Mouse (Mus musculus) heart, embryonic 11.5 days (tissue): ENCODE results near the gene C1ql1. TPM values are rescaled to one million over a fixed set of nuclear protein-coding genes. Genes with fewer than 3 reads are reported as not detected.

ENCODE experiments used
- polyA plus RNA-seq: library from polyadenylated mRNA; unstranded; fragments of >200 nt; fragmentation: Nextera tagmentation; extraction: Ambion mirVana; gene quantifications from 2 replicates; pipeline ENCODE4 v1.2.1, GENCODE M21; 2014

The C1ql1 gene
- polyA plus RNA-seq, 1 experiment from 2014 or later, result 0.76 TPM

Other genes starting within 250 kb of the C1ql1 start
- 39.5 and 41.8 TPM in 2 replicates for gene Ccdc43, start 248.9 kb downstream of the C1ql1 start, polyA plus RNA-seq
- gene Adam11, start 185.2 kb downstream of the C1ql1 start, polyA plus RNA-seq, result 5.4 and 6.7 TPM in 2 replicates
- 56.6 and 59.7 TPM in 2 replicates for gene Gjc1, start 127.0 kb downstream of the C1ql1 start, polyA plus RNA-seq
- gene Higd1b, start 110.8 kb downstream of the C1ql1 start, polyA plus RNA-seq, result not detected in 2 replicates
- 136 and 149 TPM in 2 replicates for gene Eftud2, start 65.7 kb downstream of the C1ql1 start, polyA plus RNA-seq
- gene Ccdc103, start 65.5 kb downstream of the C1ql1 start, polyA plus RNA-seq, result 0.42 and 0.56 TPM in 2 replicates
- not detected in 2 replicates for gene Fam187a, start 61.5 kb downstream of the C1ql1 start, polyA plus RNA-seq
- 0.18 and 0.20 TPM in 2 replicates for gene Gfap, start 45.8 kb downstream of the C1ql1 start, polyA plus RNA-seq
- 5.6 and 5.9 TPM in 2 replicates for gene Kif18b, start 21.6 kb downstream of the C1ql1 start, polyA plus RNA-seq
- gene Nmt1, start 81.5 kb upstream of the C1ql1 start, polyA plus RNA-seq, result 49.4 and 53.4 TPM in 2 replicates
- 135 and 141 TPM in 2 replicates for gene Dcakd, start 81.6 kb upstream of the C1ql1 start, polyA plus RNA-seq
- gene Plcd3, start 155.0 kb upstream of the C1ql1 start, polyA plus RNA-seq, result 3.0 and 3.5 TPM in 2 replicates
- gene Acbd4, start 155.0 kb upstream of the C1ql1 start, polyA plus RNA-seq, result 11.2 and 11.8 TPM in 2 replicates
- 4.2 and 4.4 TPM in 2 replicates for gene Hexim1, start 169.5 kb upstream of the C1ql1 start, polyA plus RNA-seq
- 3.5 and 5.6 TPM in 2 replicates for gene Hexim2, start 185.7 kb upstream of the C1ql1 start, polyA plus RNA-seq
- gene Fmnl1, start 224.4 kb upstream of the C1ql1 start, polyA plus RNA-seq, result 0.79 and 1.1 TPM in 2 replicates